Mouse (Mus musculus) lung, postnatal 0 days (tissue): ENCODE measurements around the gene Prrt4.

Experiments
- CTCF ChIP-seq: IDR thresholded peaks from 2 replicates; pipeline ENCODE4 v1.5.1; 2016; ENCODE audit warnings: antibody characterized with exemption, mild to moderate bottlenecking
- EP300 ChIP-seq: IDR thresholded peaks from 2 replicates; pipeline ENCODE4 v1.6.1; 2016; ENCODE audit warnings: antibody characterized with exemption, mild to moderate bottlenecking, control low read depth

DNA sequence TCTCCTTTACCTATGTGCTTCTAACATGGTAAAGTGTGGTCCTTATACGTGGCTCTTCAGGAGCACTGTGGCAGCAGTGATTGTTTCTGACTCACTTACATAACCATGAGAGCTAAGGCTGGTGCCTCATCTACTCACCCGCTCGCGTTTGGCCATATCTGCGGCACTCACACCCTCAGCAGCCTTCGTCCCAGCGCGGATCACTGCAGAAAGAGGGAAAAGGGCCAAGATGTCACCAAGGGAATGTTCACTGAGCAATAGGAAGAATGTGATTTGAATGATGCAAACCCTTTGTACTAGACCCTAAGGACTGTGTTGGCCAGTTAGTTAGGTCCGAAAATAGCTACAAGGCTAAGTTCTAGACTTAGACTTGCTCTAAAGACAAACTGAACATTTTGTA is 41.9 kb downstream of the Prrt4 start:
- no peak for TF ChIP-seq CTCF
- TF ChIP-seq EP300 = no peak
